Mouse (Mus musculus) testis, adult 2 months (tissue): ENCODE measurements at regions not wholly inside any gene's neighbourhood (a gene's known extent, or its start where the extent isn't known, plus 50 kb on each side); places are given as distances from the start of the nearest gene placed in this dataset.

Source experiments
- CTCF ChIP-seq: fragments of 200-500 bp; IDR thresholded peaks from 2 replicates; pipeline ENCODE4 v1.5.1; 2012; ENCODE audit warnings: low read depth, mild to moderate bottlenecking, inconsistent platforms, low read length, moderate library complexity; ENCODE audit not compliant: control insufficient read depth, insufficient read depth, insufficient replicate concordance
- POLR2A ChIP-seq: fragments of 200-500 bp; IDR thresholded peaks from 2 replicates; pipeline ENCODE4 v1.6.1; 2012; ENCODE audit warnings: low read depth, mild to moderate bottlenecking, inconsistent platforms, low read length, moderate library complexity; ENCODE audit not compliant: control insufficient read depth

- TF ChIP-seq CTCF = no peak
- TF ChIP-seq POLR2A = no peak
These were observed 203.3 kb upstream of the Klf3 start for GRCm38 (mm10) chr5:64599865-64600288.
